Mouse (Mus musculus): Measurements from ENCODE around the gene Pls1.

- TF ChIP-seq TAL1 (conservative IDR thresholded peaks at IDR 0.05; ENCODE audit: low read depth, low read length): no peak
- TF ChIP-seq GATA1 (IDR thresholded peaks at IDR 0.05; ENCODE audit: borderline replicate concordance, low read length): no peak
These were observed 49.9 kb downstream of the Pls1 start for GRCm38 (mm10) chr9:95795077-95795784.
